Mouse (Mus musculus): Measurements from ENCODE around the gene Gm13089.
"Not testable (repeated sequence)": the region's sequence is repeated elsewhere in the genome, so short reads cannot be mapped to it uniquely, and the experiment has no call there.

The Gm13089 gene

DNA sequence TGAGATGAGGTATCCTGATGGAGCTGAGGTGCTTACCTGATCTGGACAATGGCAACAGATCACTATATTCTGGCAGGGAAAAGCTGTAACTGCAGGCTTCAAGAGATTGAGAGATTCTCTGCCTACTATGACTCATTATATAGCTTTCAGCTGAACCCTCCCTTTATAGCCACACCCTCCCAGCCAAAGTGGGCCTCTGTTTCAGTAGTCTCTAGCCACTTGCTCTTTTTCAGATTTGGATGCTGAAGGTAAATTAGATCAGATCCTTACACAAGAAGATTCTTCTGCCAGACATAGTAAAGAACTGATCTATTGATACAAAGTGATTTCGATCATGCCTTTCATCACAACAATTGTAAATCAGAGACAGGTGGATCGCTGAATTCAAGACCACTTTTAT lies at the start of gene Gm13089:
Gene Gm13089 (minus strand): TSS at position 101 of the 400 bp plus-strand sequence.
- DNase-seq (ENCODE audit: low read depth, low spot score), result no peak

DNA sequence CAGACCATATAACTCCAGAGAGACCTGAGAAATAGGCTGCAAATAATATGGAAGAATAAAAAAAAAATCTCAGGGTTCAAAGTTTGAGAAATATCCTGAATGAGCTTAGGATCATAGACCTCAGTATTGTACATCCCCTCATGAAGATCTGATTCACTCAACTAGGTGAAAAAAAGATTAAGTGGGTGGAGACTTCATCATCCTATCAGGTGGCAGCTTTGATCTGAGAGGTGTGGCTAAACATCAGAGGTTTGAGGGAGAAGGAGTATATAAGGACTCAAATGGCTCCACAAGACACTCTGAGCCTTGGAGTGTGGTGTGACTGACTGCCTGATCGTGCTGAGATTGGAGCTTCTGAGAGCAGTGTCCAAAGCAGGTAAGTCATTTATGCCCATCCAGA lies 16.6 kb upstream of the Gm13089 start, which contains the start of gene Gm13078:
Gene Gm13078 (plus strand): TSS at position 301 of the 400 bp plus-strand sequence.
- no peak for DNase-seq (ENCODE audit: low read depth, low spot score)

DNA sequence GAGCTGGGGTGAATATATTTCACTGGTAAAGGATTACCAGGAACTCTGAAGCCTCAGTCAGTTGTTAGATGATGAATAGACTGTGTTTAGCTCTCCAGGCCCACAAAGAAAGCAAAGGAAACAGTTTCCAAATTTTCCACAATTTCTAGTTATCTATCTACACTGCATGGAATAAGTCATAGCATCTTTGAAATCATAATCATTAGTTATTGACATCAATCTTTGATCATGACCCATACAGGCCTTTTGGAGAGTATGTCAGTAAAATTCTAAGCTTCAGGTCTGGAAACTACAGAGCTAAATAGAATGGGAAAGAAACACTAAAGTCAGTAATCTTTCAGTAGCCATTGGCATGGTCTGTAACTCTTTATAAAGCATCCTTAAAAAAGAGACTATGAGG lies 45.4 kb downstream of the Gm13089 start, which contains the start of gene Gm13088:
Gene Gm13088 (minus strand): TSS at position 101 of the 400 bp plus-strand sequence.
- DNase-seq (ENCODE audit: low read depth, low spot score), result not testable (repeated sequence)

Measured in CD4-positive, CD25-positive, alpha-beta regulatory T cell, adult 2 months (primary cell).